Mouse (Mus musculus) monocyte, adult 5-6 weeks (primary cell): Measurements from ENCODE around the gene Kif5c. TPM values are rescaled to one million over a fixed set of nuclear protein-coding genes. Genes with fewer than 3 reads are reported as not detected.

Source experiments
- ATAC-seq: fragments of 153-309, 156-312 bp; replicated peaks from 2 replicates; pipeline ENCODE4 v1.8.0; 2017; ENCODE audit warnings: mild to moderate bottlenecking; ENCODE audit not compliant: low TSS enrichment, insufficient number of reproducible peaks, severe bottlenecking, poor library complexity, low FRiP score
- total RNA-seq: library from RNA; stranded (forward); fragments of 200-1000, 200-491, 200-594 nt; gene quantifications from 3 replicates; pipeline ENCODE4 v1.2.3, GENCODE M21; 2017

The Kif5c gene
- total RNA-seq, 1 experiment from 2014 or later: not detected

GRCm38 (mm10) chr2:49755054-49755453, 136.0 kb downstream of the Kif5c start:
- ATAC-seq: no peak

DNA sequence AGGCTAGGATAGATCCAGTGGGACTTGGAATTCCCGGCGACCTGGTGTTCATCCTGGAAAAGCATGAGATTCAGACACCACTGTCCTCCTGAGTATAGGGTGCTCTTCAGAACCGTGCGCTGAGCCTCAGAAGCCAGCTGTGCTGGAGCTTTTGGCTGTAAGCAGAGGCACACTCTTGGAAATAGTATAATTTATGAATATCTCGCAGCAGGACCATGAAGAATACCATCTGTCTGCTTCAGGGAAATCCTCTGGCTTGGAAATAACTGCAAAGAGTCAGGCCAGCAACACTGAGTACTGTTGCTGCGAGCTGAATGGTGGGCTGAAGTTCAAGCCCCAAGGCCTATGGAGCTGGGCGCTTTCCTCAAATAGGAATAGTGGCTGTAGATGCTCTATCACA, 138.5 kb downstream of the Kif5c start:
- ATAC-seq: no peak

GRCm38 (mm10) chr2:49764331-49764946, 145.3 kb downstream of the Kif5c start:
- ATAC-seq: peak; percentile 47; the same call in 1 of the 2 replicates

DNA sequence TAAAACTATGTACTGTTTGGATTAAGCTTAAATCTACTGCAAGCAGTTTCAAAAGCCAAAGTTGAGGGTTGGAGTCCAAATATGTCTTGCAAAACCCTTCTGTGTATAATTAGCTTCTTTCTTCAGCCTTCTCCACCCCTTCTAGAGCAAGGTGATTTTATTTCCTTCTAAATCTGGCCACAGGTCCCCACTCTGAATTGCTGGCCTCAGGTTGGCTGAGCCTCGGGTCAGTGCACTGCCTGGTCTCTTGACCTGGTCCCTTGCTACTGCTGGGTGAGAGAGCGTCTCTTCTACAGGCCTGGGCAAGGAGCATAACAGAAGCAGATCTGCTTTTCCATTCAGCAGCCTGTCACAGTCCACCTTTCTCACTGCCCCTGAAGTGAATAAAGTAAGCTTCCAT, 149.8 kb downstream of the Kif5c start:
- no peak for ATAC-seq

GRCm38 (mm10) chr2:49770440-49770839, 151.3 kb downstream of the Kif5c start:
- ATAC-seq: no peak

GRCm38 (mm10) chr2:49771172-49771571, 152.1 kb downstream of the Kif5c start:
- ATAC-seq: peak; percentile 47; the same call in 1 of the 2 replicates

GRCm38 (mm10) chr2:49773194-49773931, 154.3 kb downstream of the Kif5c start:
- ATAC-seq: no peak

DNA sequence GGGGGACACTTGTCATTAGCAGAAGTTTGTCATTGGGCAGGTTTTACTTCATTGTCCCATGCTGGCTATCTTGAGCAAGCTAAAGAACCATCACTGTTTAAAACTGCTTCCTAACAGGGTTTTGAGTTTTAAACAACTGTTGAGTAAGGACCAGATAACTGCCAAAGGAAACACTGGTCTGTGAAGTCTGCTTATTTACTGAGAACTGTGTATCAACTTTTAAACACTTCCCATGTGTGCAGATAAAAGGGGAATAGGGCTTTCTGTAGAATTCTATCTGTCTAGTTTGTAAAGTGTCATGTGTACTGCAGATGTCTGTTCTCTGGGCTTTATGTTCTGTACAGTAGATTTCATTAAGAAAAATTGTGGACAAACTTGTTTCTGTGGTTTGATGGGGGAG, 155.1 kb downstream of the Kif5c start:
- no peak for ATAC-seq

DNA sequence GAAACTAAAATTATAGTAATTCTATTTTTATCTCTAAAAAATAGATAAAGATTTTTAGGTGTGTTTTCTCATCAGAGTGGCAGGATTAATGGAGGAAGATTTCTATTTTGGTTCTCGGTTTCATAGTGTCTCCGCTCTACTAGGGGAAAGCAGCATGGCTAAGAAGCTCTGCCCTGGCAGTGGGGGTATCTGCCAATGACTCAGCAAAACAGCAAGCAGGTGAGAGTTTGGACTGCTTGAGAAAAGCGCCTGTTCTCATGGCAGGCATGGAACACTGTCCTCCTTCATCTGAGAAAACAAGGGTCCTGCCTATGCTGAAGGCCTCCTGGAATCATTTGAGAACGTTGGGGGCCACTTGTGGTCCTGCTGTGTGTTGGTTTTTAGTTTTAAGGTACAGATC, 156.1 kb downstream of the Kif5c start:
- ATAC-seq: no peak

DNA sequence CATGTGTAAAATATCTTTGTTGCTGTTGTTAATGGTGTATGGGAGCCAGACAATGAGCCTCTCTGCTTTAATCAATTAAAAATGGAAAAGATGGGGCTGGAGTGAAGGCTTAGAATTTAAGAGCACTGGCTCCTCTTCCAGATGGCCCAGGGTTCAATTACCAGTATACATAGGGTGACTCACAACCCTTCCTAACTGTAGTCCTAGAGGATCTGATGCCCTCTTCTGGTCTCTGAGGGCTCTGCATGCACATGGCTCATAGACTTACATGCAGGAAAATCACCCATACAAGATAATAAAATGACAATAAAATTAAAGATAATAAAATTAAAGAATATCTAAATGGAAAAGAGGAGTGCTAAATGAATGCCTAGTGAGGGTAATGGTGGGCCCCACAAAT, 156.6 kb downstream of the Kif5c start:
- no peak for ATAC-seq

DNA sequence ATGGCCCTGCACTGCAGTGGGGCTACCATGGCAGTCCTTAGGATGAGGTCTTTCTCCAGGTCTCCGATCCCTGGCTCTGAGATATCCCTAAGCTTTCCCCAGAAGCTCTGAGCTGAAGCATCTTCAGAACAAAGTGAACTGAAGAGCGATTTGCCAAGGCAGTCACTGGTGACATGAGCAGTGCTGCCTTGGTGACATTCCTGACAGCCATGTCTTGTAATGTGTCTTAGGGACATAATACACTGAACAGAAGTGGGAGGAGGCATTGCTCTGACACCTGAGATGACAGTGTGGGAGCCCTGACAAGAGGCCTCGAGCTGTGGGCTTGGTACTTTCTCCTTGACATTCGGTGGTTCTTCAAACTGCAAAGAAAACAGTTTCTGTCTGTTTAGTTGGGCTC, 157.3 kb downstream of the Kif5c start:
- ATAC-seq: no peak

DNA sequence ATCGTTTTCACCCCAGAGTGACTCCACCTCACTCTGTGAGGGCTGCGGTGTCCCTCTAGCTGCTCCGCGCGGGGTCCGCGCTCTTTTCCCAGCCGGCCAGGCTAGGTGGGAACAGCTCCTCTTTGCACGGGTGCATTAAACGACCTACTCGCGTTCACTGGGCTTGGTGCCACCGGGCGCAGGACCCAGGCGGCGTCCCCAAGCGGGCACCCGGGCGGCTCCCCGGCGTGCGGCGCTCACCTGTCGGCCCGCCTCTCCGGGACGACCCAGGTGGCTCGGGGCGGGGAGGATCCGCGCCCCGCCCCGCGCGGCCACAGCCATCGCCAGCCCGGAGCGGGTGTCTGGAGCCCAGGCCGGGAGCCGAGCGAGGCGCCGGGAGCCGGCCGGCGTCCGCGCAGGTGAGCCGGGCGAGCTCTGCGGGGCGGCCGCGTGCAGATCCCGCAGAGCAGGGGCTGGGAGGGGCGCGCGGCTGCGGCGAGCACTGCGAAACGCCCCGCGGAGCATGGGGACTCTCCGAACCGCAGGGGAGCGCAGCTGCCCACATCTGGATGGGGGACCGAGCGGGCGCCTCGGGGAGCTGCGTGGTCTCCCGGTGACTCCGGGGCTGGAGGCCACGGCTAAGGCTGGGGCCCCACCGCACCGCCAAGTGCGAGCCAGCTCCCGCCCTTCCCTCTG, 168.4 kb downstream of the Kif5c start, which contains the start of gene Lypd6b:
Lypd6b (plus strand) TSS at position 313 of the 675 bp plus-strand sequence.
- ATAC-seq: no peak

GRCm38 (mm10) chr2:49788051-49788418, 168.9 kb downstream of the Kif5c start:
- ATAC-seq: no peak

- ATAC-seq: no peak
Observed at GRCm38 (mm10) chr2:49788643-49789042, 169.5 kb downstream of the Kif5c start.

GRCm38 (mm10) chr2:49789078-49789477, 170.0 kb downstream of the Kif5c start:
- ATAC-seq: no peak

- ATAC-seq: no peak
Observed at GRCm38 (mm10) chr2:49789504-49789903, 170.4 kb downstream of the Kif5c start.

DNA sequence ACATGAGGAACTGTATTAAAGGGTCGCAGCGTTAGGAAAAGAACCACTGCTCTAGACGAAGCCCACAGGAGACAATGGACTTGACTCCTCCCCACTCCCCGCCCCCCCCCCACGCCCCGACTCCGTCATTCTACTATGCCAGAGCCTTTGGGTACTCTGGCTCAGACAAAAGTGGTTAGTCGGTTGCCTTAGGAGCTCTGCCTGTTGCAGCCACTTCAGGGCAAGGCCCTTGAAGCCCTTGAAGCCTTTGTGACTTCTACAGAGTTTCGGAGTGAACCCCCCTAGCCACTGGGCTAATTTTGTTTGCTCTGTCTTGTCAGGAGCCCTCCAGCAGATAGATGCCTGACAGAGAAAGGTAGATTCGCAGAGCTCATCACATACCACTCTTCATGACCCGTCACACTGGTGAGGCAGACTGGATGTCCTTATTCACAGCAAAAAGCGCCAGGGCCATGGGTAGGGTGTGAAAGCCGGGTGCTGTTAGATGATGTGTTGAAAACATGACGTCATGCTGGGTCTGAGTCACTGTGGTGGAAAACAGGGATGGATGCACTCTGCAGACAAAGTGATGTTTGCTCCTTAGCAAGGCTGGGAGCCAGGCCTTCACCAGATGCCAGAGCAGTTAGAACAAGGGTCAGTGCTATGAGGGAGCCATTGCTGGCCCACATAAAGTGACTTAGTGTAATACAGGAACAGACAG, 178.5 kb downstream of the Kif5c start:
- ATAC-seq: 0 out of 2 replicates have a peak, but pooled peaks have one; percentile 22

DNA sequence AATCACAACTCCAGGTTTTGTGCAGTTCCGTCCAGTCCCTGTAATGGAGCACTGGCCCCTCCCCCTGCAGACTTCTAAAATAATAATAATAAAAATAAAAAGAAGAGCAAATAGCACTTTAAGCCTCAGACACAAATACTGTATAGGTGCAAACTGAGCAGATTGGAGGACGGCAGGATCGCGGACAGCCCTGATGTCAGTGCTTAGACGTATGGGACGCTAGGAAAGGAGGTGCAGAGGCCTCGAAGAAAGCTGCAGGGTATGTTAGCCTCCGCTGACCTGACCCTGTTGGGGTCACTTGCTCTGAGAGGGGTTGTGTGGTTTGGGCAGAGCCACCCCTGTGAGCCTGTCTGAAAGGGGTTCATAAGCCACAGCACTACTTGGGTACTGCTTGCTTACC, 185.3 kb downstream of the Kif5c start:
- no peak for ATAC-seq

DNA sequence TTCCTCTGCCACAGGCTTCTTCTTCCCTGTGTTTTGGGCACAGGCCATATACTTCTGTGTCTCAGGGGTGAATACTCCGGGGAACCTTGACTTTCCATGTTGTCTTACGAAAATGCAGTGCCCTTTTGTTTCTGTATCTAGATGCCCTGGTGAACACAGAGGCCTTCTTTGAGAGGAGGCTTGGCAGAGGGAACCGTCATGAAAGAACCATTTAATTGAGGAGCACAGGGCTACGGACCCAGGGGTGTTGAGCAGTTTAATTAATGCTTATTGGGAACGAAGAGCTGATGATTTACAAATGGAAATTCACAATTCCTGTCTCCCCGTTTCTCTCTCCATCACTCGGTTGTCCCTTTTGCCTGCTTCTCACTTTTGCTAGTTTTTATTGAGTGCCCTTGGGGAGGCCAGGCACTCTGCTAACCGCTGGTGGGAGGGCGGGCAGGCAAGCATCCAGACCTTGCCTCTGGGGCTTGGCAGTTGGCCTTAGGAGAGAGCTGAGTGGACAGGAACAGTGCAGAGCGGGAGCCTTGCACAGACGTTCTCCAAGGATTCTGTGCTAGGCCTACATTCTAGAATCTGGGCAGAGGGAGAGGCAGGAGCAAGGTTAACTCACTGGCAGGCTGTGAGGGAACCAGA, 186.8 kb downstream of the Kif5c start:
- ATAC-seq: no peak
